Mouse (Mus musculus): ENCODE measurements around the gene Col4a4. TPM values are rescaled to one million over a fixed set of nuclear protein-coding genes. Genes with fewer than 3 reads are reported as not detected.

Col4a4 gene
- polyA plus RNA-seq, 1 experiment = 0.23 TPM

GRCm38 (mm10) chr1:82619981-82620380, 33.3 kb upstream of the Col4a4 start:
- H3K4me1 ChIP-seq (ENCODE audit: control insufficient read depth, insufficient read depth, low read length) = no peaks in the 10 kb centered on the region
- no peak overlapping the region for H3K4me3 ChIP-seq (ENCODE audit: insufficient read depth, low read length)
- TF ChIP-seq CTCF (IDR thresholded peaks at IDR 0.05; ENCODE audit: extremely low read depth, insufficient read depth, low read length) (no peak), POLR2A (IDR thresholded peaks at IDR 0.05; ENCODE audit: extremely low read depth, insufficient read depth, low read length) (no peak)
- H3K27ac ChIP-seq (ENCODE audit: insufficient read depth, low read length) = no peak overlapping the region

GRCm38 (mm10) chr1:82618592-82618991, 31.9 kb upstream of the Col4a4 start:
- TF ChIP-seq POLR2A (IDR thresholded peaks at IDR 0.05; ENCODE audit: extremely low read depth, insufficient read depth, low read length) = no peak
- no peak for TF ChIP-seq CTCF (IDR thresholded peaks at IDR 0.05; ENCODE audit: extremely low read depth, insufficient read depth, low read length)
- H3K4me1 ChIP-seq (ENCODE audit: control insufficient read depth, insufficient read depth, low read length) = no peaks in the 10 kb centered on the region
- H3K27ac ChIP-seq (ENCODE audit: insufficient read depth, low read length) = no peak overlapping the region
- no peak overlapping the region for H3K4me3 ChIP-seq (ENCODE audit: insufficient read depth, low read length)

- Histone ChIP-seq H3K27ac (ENCODE audit: insufficient read depth, low read length) (no peak overlapping the region), H3K4me3 (ENCODE audit: insufficient read depth, low read length) (no peak overlapping the region), H3K4me1 (ENCODE audit: control insufficient read depth, insufficient read depth, low read length) (no peaks in the 10 kb centered on the region)
- TF ChIP-seq CTCF (IDR thresholded peaks at IDR 0.05; ENCODE audit: extremely low read depth, insufficient read depth, low read length) (no peak), POLR2A (IDR thresholded peaks at IDR 0.05; ENCODE audit: extremely low read depth, insufficient read depth, low read length) (no peak)
These were observed 31.4 kb upstream of the Col4a4 start for GRCm38 (mm10) chr1:82618001-82618400.

- Histone ChIP-seq H3K4me3 (ENCODE audit: insufficient read depth, low read length) (no peak overlapping the region), H3K27ac (ENCODE audit: insufficient read depth, low read length) (no peak overlapping the region), H3K4me1 (ENCODE audit: control insufficient read depth, insufficient read depth, low read length) (peaks cover 3% of the 10 kb centered on the region; the same call in 1 of the 2 replicates)
- TF ChIP-seq CTCF (IDR thresholded peaks at IDR 0.05; ENCODE audit: extremely low read depth, insufficient read depth, low read length) (no peak), POLR2A (IDR thresholded peaks at IDR 0.05; ENCODE audit: extremely low read depth, insufficient read depth, low read length) (no peak)
These were observed 25.5 kb upstream of the Col4a4 start for GRCm38 (mm10) chr1:82612061-82612660.

GRCm38 (mm10) chr1:82608646-82609262, 22.1 kb upstream of the Col4a4 start:
- H3K4me3 ChIP-seq (ENCODE audit: insufficient read depth, low read length) = no peak overlapping the region
- no peak overlapping the region for H3K27ac ChIP-seq (ENCODE audit: insufficient read depth, low read length)
- H3K4me1 ChIP-seq (ENCODE audit: control insufficient read depth, insufficient read depth, low read length) = peaks cover 3% of the 10 kb centered on the region; the same call in 1 of the 2 replicates
- TF ChIP-seq POLR2A (IDR thresholded peaks at IDR 0.05; ENCODE audit: extremely low read depth, insufficient read depth, low read length) (no peak), CTCF (IDR thresholded peaks at IDR 0.05; ENCODE audit: extremely low read depth, insufficient read depth, low read length) (no peak)

GRCm38 (mm10) chr1:82605856-82606255, 19.2 kb upstream of the Col4a4 start:
- Histone ChIP-seq H3K4me1 (ENCODE audit: control insufficient read depth, insufficient read depth, low read length) (peaks cover 3% of the 10 kb centered on the region; the same call in 1 of the 2 replicates), H3K4me3 (ENCODE audit: insufficient read depth, low read length) (no peak overlapping the region), H3K27ac (ENCODE audit: insufficient read depth, low read length) (no peak overlapping the region)
- TF ChIP-seq POLR2A (IDR thresholded peaks at IDR 0.05; ENCODE audit: extremely low read depth, insufficient read depth, low read length) (no peak), CTCF (IDR thresholded peaks at IDR 0.05; ENCODE audit: extremely low read depth, insufficient read depth, low read length) (no peak)

GRCm38 (mm10) chr1:82605347-82605746, 18.7 kb upstream of the Col4a4 start:
- no peak overlapping the region for H3K27ac ChIP-seq (ENCODE audit: insufficient read depth, low read length)
- H3K4me3 ChIP-seq (ENCODE audit: insufficient read depth, low read length) = no peak overlapping the region
- H3K4me1 ChIP-seq (ENCODE audit: control insufficient read depth, insufficient read depth, low read length) = peaks cover 3% of the 10 kb centered on the region; the same call in 1 of the 2 replicates
- TF ChIP-seq CTCF (IDR thresholded peaks at IDR 0.05; ENCODE audit: extremely low read depth, insufficient read depth, low read length) = no peak
- TF ChIP-seq POLR2A (IDR thresholded peaks at IDR 0.05; ENCODE audit: extremely low read depth, insufficient read depth, low read length) = no peak

GRCm38 (mm10) chr1:82603198-82603950, 16.7 kb upstream of the Col4a4 start:
- TF ChIP-seq POLR2A (IDR thresholded peaks at IDR 0.05; ENCODE audit: extremely low read depth, insufficient read depth, low read length) (no peak), CTCF (IDR thresholded peaks at IDR 0.05; ENCODE audit: extremely low read depth, insufficient read depth, low read length) (no peak)
- H3K27ac ChIP-seq (ENCODE audit: insufficient read depth, low read length) = no peak overlapping the region
- H3K4me1 ChIP-seq (ENCODE audit: control insufficient read depth, insufficient read depth, low read length) = no peaks in the 10 kb centered on the region
- H3K4me3 ChIP-seq (ENCODE audit: insufficient read depth, low read length) = no peak overlapping the region

- H3K4me1 ChIP-seq (ENCODE audit: control insufficient read depth, insufficient read depth, low read length) = no peaks in the 10 kb centered on the region
- no peak overlapping the region for H3K27ac ChIP-seq (ENCODE audit: insufficient read depth, low read length)
- no peak for TF ChIP-seq CTCF (IDR thresholded peaks at IDR 0.05; ENCODE audit: extremely low read depth, insufficient read depth, low read length)
- TF ChIP-seq POLR2A (IDR thresholded peaks at IDR 0.05; ENCODE audit: extremely low read depth, insufficient read depth, low read length) = no peak
- no peak overlapping the region for H3K4me3 ChIP-seq (ENCODE audit: insufficient read depth, low read length)
These were observed 10.4 kb upstream of the Col4a4 start for GRCm38 (mm10) chr1:82596864-82597596.
